Mouse (Mus musculus) cerebral cortex, adult 2 months (tissue): ENCODE measurements around the gene Dll3.

Experiments used
- WGBS: fragments of 180-500 bp; shearing (Covaris S2); methylation state at CpG from one replicate; pipeline ENCODE4 v1.1.7; 2018; 5-methylcytosine and 5-hydroxymethylcytosine counted together

The Dll3 gene

GRCm38 (mm10) chr7:28301616-28302433 is at the start of gene Dll3:
Dll3 (minus strand) TSS chr7:28302238.
- WGBS, result 9% methylated on average over 30 of the region's 30 CpGs

- 26% methylated on average over 4 of the region's 4 CpGs for WGBS
These were observed 49.7 kb upstream of the Dll3 start for GRCm38 (mm10) chr7:28351676-28352191.

GRCm38 (mm10) chr7:28350155-28350883 is 48.3 kb upstream of the Dll3 start, which contains the start of gene Rps16:
Rps16 (plus strand) TSS chr7:28350652.
- under 1% methylated on average over 48 of the region's 50 CpGs for WGBS

GRCm38 (mm10) chr7:28348601-28349000 is 46.6 kb upstream of the Dll3 start:
- WGBS, result 84% methylated on average over 7 of the region's 7 CpGs

- 70% methylated on average over 3 of the region's 3 CpGs for WGBS
These were observed 45.7 kb upstream of the Dll3 start for GRCm38 (mm10) chr7:28347746-28348145.

- WGBS, result 2% methylated on average over 4 of the region's 4 CpGs
These were observed 42.6 kb upstream of the Dll3 start for GRCm38 (mm10) chr7:28344637-28345036.

- WGBS, result 54% methylated on average over 7 of the region's 7 CpGs
These were observed 39.3 kb upstream of the Dll3 start for GRCm38 (mm10) chr7:28341381-28341780.

- WGBS, result 57% methylated on average over 19 of the region's 19 CpGs
These were observed 37.3 kb upstream of the Dll3 start for GRCm38 (mm10) chr7:28339213-28339917.

- under 1% methylated on average over 77 of the region's 77 CpGs for WGBS
These were observed 36.3 kb upstream of the Dll3 start, which contains the start of gene Supt5 for GRCm38 (mm10) chr7:28338108-28338998. Supt5 (minus strand) TSS chr7:28338746.

- WGBS, result 81% methylated on average over 2 of the region's 2 CpGs
These were observed 33.4 kb upstream of the Dll3 start for GRCm38 (mm10) chr7:28335471-28335870.

- 69% methylated on average over 4 of the region's 4 CpGs for WGBS
These were observed 32.5 kb upstream of the Dll3 start for GRCm38 (mm10) chr7:28334534-28334933.

GRCm38 (mm10) chr7:28328260-28328659 is 26.2 kb upstream of the Dll3 start:
- WGBS, result 97% methylated on average over 2 of the region's 2 CpGs

- WGBS, result 81% methylated on average over 4 of the region's 4 CpGs
These were observed 24.4 kb upstream of the Dll3 start for GRCm38 (mm10) chr7:28326457-28326856.

- 95% methylated on average over 8 of the region's 8 CpGs for WGBS
These were observed 23.3 kb upstream of the Dll3 start for GRCm38 (mm10) chr7:28325293-28325692.

- WGBS, result 90% methylated on average over 15 of the region's 15 CpGs
These were observed 20.1 kb upstream of the Dll3 start for GRCm38 (mm10) chr7:28321974-28322720.

- WGBS, result 94% methylated on average over 17 of the region's 17 CpGs
These were observed 16.7 kb upstream of the Dll3 start for GRCm38 (mm10) chr7:28318714-28319113.

- 93% methylated on average over 3 of the region's 3 CpGs for WGBS
These were observed 16.0 kb upstream of the Dll3 start for GRCm38 (mm10) chr7:28318036-28318435.

GRCm38 (mm10) chr7:28311926-28312543 is 10.0 kb upstream of the Dll3 start, which contains the start of gene Timm50:
Timm50 (minus strand) TSS chr7:28312072.
- WGBS, result under 1% methylated on average over 45 of the region's 45 CpGs

GRCm38 (mm10) chr7:28311151-28311925 is 9.3 kb upstream of the Dll3 start:
- 5% methylated on average over 35 of the region's 35 CpGs for WGBS
